Mouse (Mus musculus): ENCODE measurements around the gene Pik3cb.
A peak's percentile ranks its signal among the peaks of the same experiment; 100 is the strongest.

Pik3cb gene

GRCm38 (mm10) chr9:99080657-99081056, 59.8 kb downstream of the Pik3cb start:
- Histone ChIP-seq H3K27me3 (ENCODE audit: control insufficient read depth, insufficient read depth, low read length, poor library complexity, severe bottlenecking) (no peaks in the 10 kb centered on the region), H3K36me3 (ENCODE audit: control insufficient read depth, insufficient read depth, low read length, poor library complexity, severe bottlenecking) (no peaks in the 10 kb centered on the region)
- DNase-seq (ENCODE audit: low read depth, low spot score), result peak; percentile 7

- Histone ChIP-seq H3K36me3 (ENCODE audit: control insufficient read depth, insufficient read depth, low read length, poor library complexity, severe bottlenecking) (no peaks in the 10 kb centered on the region), H3K27me3 (ENCODE audit: control insufficient read depth, insufficient read depth, low read length, poor library complexity, severe bottlenecking) (no peaks in the 10 kb centered on the region)
- DNase-seq (ENCODE audit: low read depth, low spot score), result no peak
Observed at GRCm38 (mm10) chr9:99074462-99074861, 66.0 kb downstream of the Pik3cb start.

- Histone ChIP-seq H3K27me3 (ENCODE audit: control insufficient read depth, insufficient read depth, low read length, poor library complexity, severe bottlenecking) (no peaks in the 10 kb centered on the region), H3K36me3 (ENCODE audit: control insufficient read depth, insufficient read depth, low read length, poor library complexity, severe bottlenecking) (no peaks in the 10 kb centered on the region)
- peak; percentile 6 for DNase-seq (ENCODE audit: low read depth, low spot score)
Observed at GRCm38 (mm10) chr9:99072538-99072937, 67.9 kb downstream of the Pik3cb start.

GRCm38 (mm10) chr9:99065311-99065710, 75.1 kb downstream of the Pik3cb start:
- Histone ChIP-seq H3K27me3 (ENCODE audit: control insufficient read depth, insufficient read depth, low read length, poor library complexity, severe bottlenecking) (no peaks in the 10 kb centered on the region), H3K36me3 (ENCODE audit: control insufficient read depth, insufficient read depth, low read length, poor library complexity, severe bottlenecking) (no peaks in the 10 kb centered on the region)
- DNase-seq (ENCODE audit: low read depth, low spot score), result no peak

GRCm38 (mm10) chr9:99064216-99064615, 76.2 kb downstream of the Pik3cb start:
- no peaks in the 10 kb centered on the region for H3K27me3 ChIP-seq (ENCODE audit: control insufficient read depth, insufficient read depth, low read length, poor library complexity, severe bottlenecking)
- H3K36me3 ChIP-seq (ENCODE audit: control insufficient read depth, insufficient read depth, low read length, poor library complexity, severe bottlenecking), result no peaks in the 10 kb centered on the region
- peak; percentile 58 for DNase-seq (ENCODE audit: low read depth, low spot score)

GRCm38 (mm10) chr9:99062544-99062943, 77.9 kb downstream of the Pik3cb start:
- peak; percentile 78 for DNase-seq (ENCODE audit: low read depth, low spot score)
- Histone ChIP-seq H3K27me3 (ENCODE audit: control insufficient read depth, insufficient read depth, low read length, poor library complexity, severe bottlenecking) (no peaks in the 10 kb centered on the region), H3K36me3 (ENCODE audit: control insufficient read depth, insufficient read depth, low read length, poor library complexity, severe bottlenecking) (no peaks in the 10 kb centered on the region)

- Histone ChIP-seq H3K36me3 (ENCODE audit: control insufficient read depth, insufficient read depth, low read length, poor library complexity, severe bottlenecking) (no peaks in the 10 kb centered on the region), H3K27me3 (ENCODE audit: control insufficient read depth, insufficient read depth, low read length, poor library complexity, severe bottlenecking) (no peaks in the 10 kb centered on the region)
- no peak for DNase-seq (ENCODE audit: low read depth, low spot score)
Observed at GRCm38 (mm10) chr9:99057751-99058150, 82.7 kb downstream of the Pik3cb start.

- DNase-seq (ENCODE audit: low read depth, low spot score), result no peak
- H3K27me3 ChIP-seq (ENCODE audit: control insufficient read depth, insufficient read depth, low read length, poor library complexity, severe bottlenecking), result no peaks in the 10 kb centered on the region
- no peaks in the 10 kb centered on the region for H3K36me3 ChIP-seq (ENCODE audit: control insufficient read depth, insufficient read depth, low read length, poor library complexity, severe bottlenecking)
Observed at GRCm38 (mm10) chr9:99049760-99050159, 90.7 kb downstream of the Pik3cb start.

- DNase-seq (ENCODE audit: low read depth, low spot score), result no peak
- H3K27me3 ChIP-seq (ENCODE audit: control insufficient read depth, insufficient read depth, low read length, poor library complexity, severe bottlenecking), result no peaks in the 10 kb centered on the region
Observed at GRCm38 (mm10) chr9:99048724-99049250, 91.6 kb downstream of the Pik3cb start.

GRCm38 (mm10) chr9:99044761-99045160, 95.7 kb downstream of the Pik3cb start:
- Histone ChIP-seq H3K36me3 (ENCODE audit: control insufficient read depth, insufficient read depth, low read length, poor library complexity, severe bottlenecking) (no peaks in the 10 kb centered on the region), H3K27me3 (ENCODE audit: control insufficient read depth, insufficient read depth, low read length, poor library complexity, severe bottlenecking) (no peaks in the 10 kb centered on the region)
- DNase-seq (ENCODE audit: low read depth, low spot score), result no peak

More at GRCm38 (mm10) chr9:99048724-99049250, 91.6 kb downstream of the Pik3cb start:
- H3K36me3 ChIP-seq (ENCODE audit: control insufficient read depth, insufficient read depth, low read length, poor library complexity, severe bottlenecking), result no peaks in the 10 kb centered on the region

GRCm38 (mm10) chr9:99042641-99043040, 97.8 kb downstream of the Pik3cb start:
- Histone ChIP-seq H3K36me3 (ENCODE audit: control insufficient read depth, insufficient read depth, low read length, poor library complexity, severe bottlenecking) (no peaks in the 10 kb centered on the region), H3K27me3 (ENCODE audit: control insufficient read depth, insufficient read depth, low read length, poor library complexity, severe bottlenecking) (no peaks in the 10 kb centered on the region)
- DNase-seq (ENCODE audit: low read depth, low spot score), result no peak

GRCm38 (mm10) chr9:99041994-99042393, 98.4 kb downstream of the Pik3cb start:
- Histone ChIP-seq H3K27me3 (ENCODE audit: control insufficient read depth, insufficient read depth, low read length, poor library complexity, severe bottlenecking) (no peaks in the 10 kb centered on the region), H3K36me3 (ENCODE audit: control insufficient read depth, insufficient read depth, low read length, poor library complexity, severe bottlenecking) (no peaks in the 10 kb centered on the region)
- DNase-seq (ENCODE audit: low read depth, low spot score), result no peak

GRCm38 (mm10) chr9:99035575-99035974, 104.8 kb downstream of the Pik3cb start, which contains the start of gene Gm1123:
TSS of gene Gm1123 (minus strand) at chr9:99035715.
- H3K27me3 ChIP-seq (ENCODE audit: control insufficient read depth, insufficient read depth, low read length, poor library complexity, severe bottlenecking), result no peaks in the 10 kb centered on the region
- no peaks in the 10 kb centered on the region for H3K36me3 ChIP-seq (ENCODE audit: control insufficient read depth, insufficient read depth, low read length, poor library complexity, severe bottlenecking)
- DNase-seq (ENCODE audit: low read depth, low spot score), result no peak

- no peaks in the 10 kb centered on the region for H3K36me3 ChIP-seq (ENCODE audit: control insufficient read depth, insufficient read depth, low read length, poor library complexity, severe bottlenecking)
- H3K27me3 ChIP-seq (ENCODE audit: control insufficient read depth, insufficient read depth, low read length, poor library complexity, severe bottlenecking), result no peaks in the 10 kb centered on the region
- no peak for DNase-seq (ENCODE audit: low read depth, low spot score)
Observed at GRCm38 (mm10) chr9:99034111-99034510, 106.3 kb downstream of the Pik3cb start.

GRCm38 (mm10) chr9:99032031-99032430, 108.4 kb downstream of the Pik3cb start:
- Histone ChIP-seq H3K27me3 (ENCODE audit: control insufficient read depth, insufficient read depth, low read length, poor library complexity, severe bottlenecking) (no peaks in the 10 kb centered on the region), H3K36me3 (ENCODE audit: control insufficient read depth, insufficient read depth, low read length, poor library complexity, severe bottlenecking) (no peaks in the 10 kb centered on the region)
- DNase-seq (ENCODE audit: low read depth, low spot score), result no peak

- Histone ChIP-seq H3K36me3 (ENCODE audit: control insufficient read depth, insufficient read depth, low read length, poor library complexity, severe bottlenecking) (no peaks in the 10 kb centered on the region), H3K27me3 (ENCODE audit: control insufficient read depth, insufficient read depth, low read length, poor library complexity, severe bottlenecking) (no peaks in the 10 kb centered on the region)
- no peak for DNase-seq (ENCODE audit: low read depth, low spot score)
Observed at GRCm38 (mm10) chr9:99021751-99022150, 118.7 kb downstream of the Pik3cb start.

Data from splenic B cell, adult 2 months (primary cell).